12 mouse cellular contexts compared by ENCODE assay signal in the genomic region with DNA sequence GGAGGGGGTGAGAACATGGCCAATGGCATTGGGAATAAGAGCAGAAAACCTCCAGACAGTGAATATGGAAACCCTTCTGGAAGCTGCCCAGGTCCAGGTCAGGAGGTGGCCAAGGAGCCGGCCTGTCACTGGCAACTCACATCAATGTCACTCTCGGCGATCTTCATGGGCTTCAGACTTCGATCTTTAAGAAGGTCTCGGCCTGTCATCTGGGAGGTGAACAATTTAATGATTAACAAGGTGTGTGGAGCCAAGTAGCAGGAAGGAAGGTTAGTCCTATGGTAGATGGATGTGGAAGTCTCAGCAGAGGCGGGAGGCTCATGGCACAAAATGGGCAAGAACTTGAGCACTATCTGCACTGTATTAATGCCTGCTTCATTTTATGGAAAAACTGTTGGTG.
"Had no signal": no experiment of that assay in that cellular context is flagged by ENCODE, and none has a peak within 500 bp of the region (broad histone marks: within the 10 kb centered on the region; RNA-seq: fewer than 3 reads in every experiment).

No protein-coding gene starts in this region.

- H3K9me3 ChIP-seq: limb, embryonic 15.5 days; midbrain, embryonic 12.5 days; neural tube, embryonic 13.5 days; stomach, embryonic 15.5 days had no signal

- ATAC-seq: midbrain, embryonic 16.5 days had no signal

- H3K4me3 ChIP-seq: limb, embryonic 15.5 days; midbrain, embryonic 12.5 days; neural tube, embryonic 13.5 days; stomach, embryonic 15.5 days had no signal

- H3K36me3 ChIP-seq: limb, embryonic 15.5 days; stomach, embryonic 15.5 days had no signal

- H3K4me2 ChIP-seq: limb, embryonic 15.5 days; midbrain, embryonic 12.5 days; neural tube, embryonic 13.5 days; stomach, embryonic 15.5 days had no signal

- H3K9ac ChIP-seq: limb, embryonic 15.5 days; liver, embryonic 14.5 days; midbrain, embryonic 12.5 days; neural tube, embryonic 13.5 days; stomach, embryonic 15.5 days had no signal

- DNase-seq: lung, adult 18-20 months; retina, postnatal 1 day; right cerebral cortex, postnatal 4 days; spleen, adult 18-20 months; thymus, adult 2 months; thymus, postnatal 25 days had no signal

- H3K27me3 ChIP-seq: limb, embryonic 15.5 days; midbrain, embryonic 12.5 days; neural tube, embryonic 13.5 days; stomach, embryonic 15.5 days had no signal

- H3K4me1 ChIP-seq: midbrain, embryonic 12.5 days; neural tube, embryonic 13.5 days; stomach, embryonic 15.5 days had no signal

- H3K27ac ChIP-seq: limb, embryonic 15.5 days; liver, embryonic 14.5 days; midbrain, embryonic 12.5 days; neural tube, embryonic 13.5 days; stomach, embryonic 15.5 days had no signal
